Mouse (Mus musculus) skeletal muscle tissue, adult 2 months (tissue): ENCODE measurements around the gene Gm11034.

Source experiments
- DNase-seq: peaks from one replicate; pipeline ENCODE4 v3.0.0-alpha.2; 2012; ENCODE audit warnings: low read depth, low spot score

Gene Gm11034

GRCm38 (mm10) chr8:72213536-72213935 is at the start of gene Gm11034:
Gene Gm11034, minus strand, starts transcription at chr8:72213636.
- no peak for DNase-seq

GRCm38 (mm10) chr8:72262756-72263155 is 49.3 kb upstream of the Gm11034 start:
- no peak for DNase-seq

- no peak for DNase-seq
Observed at GRCm38 (mm10) chr8:72261872-72262271, 48.4 kb upstream of the Gm11034 start.

GRCm38 (mm10) chr8:72261431-72261830 is 48.0 kb upstream of the Gm11034 start:
- DNase-seq, result no peak

GRCm38 (mm10) chr8:72261019-72261418 is 47.6 kb upstream of the Gm11034 start:
- DNase-seq, result peak; percentile 81

- peak; percentile 39 for DNase-seq
Observed at GRCm38 (mm10) chr8:72260585-72260984, 47.1 kb upstream of the Gm11034 start.

GRCm38 (mm10) chr8:72259862-72260261 is 46.4 kb upstream of the Gm11034 start:
- DNase-seq, result no peak

GRCm38 (mm10) chr8:72257902-72258238 is 44.4 kb upstream of the Gm11034 start:
- no peak for DNase-seq

GRCm38 (mm10) chr8:72257171-72257901 is 43.9 kb upstream of the Gm11034 start:
- no peak for DNase-seq

GRCm38 (mm10) chr8:72244610-72245009 is 31.2 kb upstream of the Gm11034 start:
- no peak for DNase-seq

GRCm38 (mm10) chr8:72242226-72242625 is 28.8 kb upstream of the Gm11034 start:
- no peak for DNase-seq

- no peak for DNase-seq
Observed at GRCm38 (mm10) chr8:72240951-72241350, 27.5 kb upstream of the Gm11034 start.

GRCm38 (mm10) chr8:72240403-72240763 is 26.9 kb upstream of the Gm11034 start:
- no peak for DNase-seq

GRCm38 (mm10) chr8:72239499-72240402 is 26.3 kb upstream of the Gm11034 start, which contains the start of gene Ap1m1:
Gene Ap1m1, plus strand, starts transcription at chr8:72240018.
- DNase-seq, result peak; percentile 99

- no peak for DNase-seq
Observed at GRCm38 (mm10) chr8:72222656-72223055, 9.2 kb upstream of the Gm11034 start.

GRCm38 (mm10) chr8:72220758-72221157 is 7.3 kb upstream of the Gm11034 start:
- no peak for DNase-seq

- DNase-seq, result peak; percentile 98
Observed at GRCm38 (mm10) chr8:72219541-72220363, 6.3 kb upstream of the Gm11034 start, which contains the start of gene Fam32a. Gene Fam32a, plus strand, starts transcription at chr8:72219730.

- no peak for DNase-seq
Observed at GRCm38 (mm10) chr8:72218781-72219540, 5.5 kb upstream of the Gm11034 start.

- DNase-seq, result no peak
Observed at GRCm38 (mm10) chr8:72215871-72216270, 2.4 kb upstream of the Gm11034 start.

- no peak for DNase-seq
Observed at GRCm38 (mm10) chr8:72215060-72215459, 1.6 kb upstream of the Gm11034 start.

- no peak for DNase-seq
Observed at GRCm38 (mm10) chr8:72212751-72213150, 685 bp downstream of the Gm11034 start, which contains the start of gene Cib3. Gene Cib3, minus strand, starts transcription at chr8:72212837.
